Mouse (Mus musculus): ENCODE data around the gene Prdm2. TPM values are rescaled to one million over a fixed set of nuclear protein-coding genes. Genes with fewer than 3 reads are reported as not detected.

Gene Prdm2
- polyA plus RNA-seq, 1 experiment from 2014 or later: 14.4 TPM

GRCm38 (mm10) chr4:143067006-143067405 lies 145.8 kb downstream of the Prdm2 start:
- Histone ChIP-seq H3K27ac (no peak overlapping the region), H3K9me3 (no peaks in the 10 kb centered on the region), H3K4me3 (no peak overlapping the region), H3K36me3 (no peaks in the 10 kb centered on the region), H3K27me3 (ENCODE audit: insufficient read depth, poor library complexity, severe bottlenecking) (no peaks in the 10 kb centered on the region), H3K4me1 (replicated peaks) (0 out of 2 replicates have a peak, but pooled peaks cover 3% of the 10 kb centered on the region)
- DNase-seq (ENCODE audit: low spot score): no peak
- WGBS: 90% methylated on average over 9 of the region's 9 CpGs

GRCm38 (mm10) chr4:143058765-143059344 lies 153.9 kb downstream of the Prdm2 start:
- H3K27ac ChIP-seq: no peak overlapping the region
- WGBS: 91% methylated on average over 12 of the region's 12 CpGs
- H3K9me3 ChIP-seq: no peaks in the 10 kb centered on the region
- DNase-seq (ENCODE audit: low spot score): no peak
- H3K4me1 ChIP-seq (replicated peaks): no peaks in the 10 kb centered on the region; the same call in 1 of the 2 replicates
- no peak overlapping the region for H3K4me3 ChIP-seq
- H3K36me3 ChIP-seq: no peaks in the 10 kb centered on the region
- no peaks in the 10 kb centered on the region for H3K27me3 ChIP-seq (ENCODE audit: insufficient read depth, poor library complexity, severe bottlenecking)

Other genes with a start within 250 kb of the Prdm2 start
- 85.2 and 113 TPM in 2 replicates for gene Pdpn, start 86.6 kb upstream of the Prdm2 start, polyA plus RNA-seq (2016; fragmentation: Nextera tagmentation; extraction: Ambion mirVana)
- 0.14 and 0.18 TPM in 2 replicates for gene Lrrc38, start 136.8 kb upstream of the Prdm2 start, polyA plus RNA-seq (2016; fragmentation: Nextera tagmentation; extraction: Ambion mirVana)
- not detected in 2 replicates for gene Pramel1, start 181.4 kb upstream of the Prdm2 start, polyA plus RNA-seq (2016; fragmentation: Nextera tagmentation; extraction: Ambion mirVana)
- 18.2 and 21.9 TPM in 2 replicates for gene Pramef8, start 199.4 kb upstream of the Prdm2 start, polyA plus RNA-seq (2016; fragmentation: Nextera tagmentation; extraction: Ambion mirVana)
- gene Oog4, start 237.3 kb upstream of the Prdm2 start, polyA plus RNA-seq (2016; fragmentation: Nextera tagmentation; extraction: Ambion mirVana): not detected in 2 replicates